In the genomic region with DNA sequence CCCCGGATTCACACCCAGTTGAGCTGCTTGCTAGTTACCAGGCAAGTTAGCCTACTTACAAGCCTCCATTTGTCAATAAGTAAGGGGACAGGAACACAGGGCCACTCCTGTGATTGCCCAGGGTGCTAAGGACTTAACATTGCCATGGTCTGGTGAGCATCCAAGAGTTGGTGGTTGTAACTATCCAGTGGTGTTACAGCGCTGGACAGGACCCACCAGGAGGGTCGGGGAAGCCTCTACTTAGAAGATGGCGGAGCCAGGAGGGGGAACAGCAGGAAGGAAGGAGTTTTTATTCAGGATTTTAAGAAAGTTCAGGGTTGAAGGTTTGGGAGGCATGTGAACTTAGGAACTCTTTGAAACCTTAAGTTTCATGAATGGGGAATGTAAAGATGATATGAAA, we compare ENCODE assay signal across 20 mouse cellular contexts. TPM values are rescaled to one million over a fixed set of nuclear protein-coding genes. Genes with fewer than 3 reads are reported as not detected.
DNase-seq lines count a peak whose midpoint lies in the region; ATAC-seq and TF ChIP-seq lines count a peak whose summit lies in the region.
"Had no signal": no experiment of that assay in that cellular context is flagged by ENCODE, and none has a peak within 500 bp of the region (broad histone marks: within the 10 kb centered on the region; RNA-seq: fewer than 3 reads in every experiment).

No protein-coding gene starts in this region.

- H3K4me2 ChIP-seq in intestine, embryonic 14.5 days (ENCODE audit: low read length): no peak overlapping the region
- no peak overlapping the region for H3K4me2 ChIP-seq in intestine, embryonic 16.5 days (ENCODE audit: low read depth, low read length)
- H3K4me2 ChIP-seq in midbrain, embryonic 12.5 days (replicated peaks): peak overlapping the region; percentile 37
- H3K4me2 ChIP-seq in midbrain, postnatal 0 days (ENCODE audit: low read depth, low read length, poor library complexity, severe bottlenecking): no peak overlapping the region
- H3K4me2 ChIP-seq in stomach, postnatal 0 days (replicated peaks; ENCODE audit: low read depth): no peak overlapping the region
- H3K4me2 ChIP-seq: heart, embryonic 15.5 days; liver, embryonic 12.5 days; neural tube, embryonic 13.5 days had no signal

- no peak for TF ChIP-seq EP300 in stomach, postnatal 0 days (optimal IDR thresholded peaks at IDR 0.05)

- ATAC-seq in intestine, embryonic 14.5 days (replicated peaks; ENCODE audit: low FRiP score, low TSS enrichment, low read depth): no peak
- ATAC-seq in intestine, embryonic 16.5 days: no peak
- no peak for ATAC-seq in midbrain, embryonic 12.5 days (ENCODE audit: low FRiP score, low read depth)
- ATAC-seq in midbrain, postnatal 0 days (ENCODE audit: low FRiP score): no peak
- 0 out of 2 replicates have a peak, but pooled peaks have one; percentile 30 for ATAC-seq in stomach, postnatal 0 days (ENCODE audit: low FRiP score, low TSS enrichment)
- ATAC-seq: forebrain, embryonic 14.5 days; liver, embryonic 12.5 days had no signal

- no peak overlapping the region for H3K9ac ChIP-seq in intestine, embryonic 14.5 days (ENCODE audit: low read length)
- H3K9ac ChIP-seq in intestine, embryonic 16.5 days (ENCODE audit: low read depth, low read length): no peak overlapping the region
- H3K9ac ChIP-seq in midbrain, embryonic 12.5 days (replicated peaks): no peak overlapping the region
- no peak overlapping the region for H3K9ac ChIP-seq in midbrain, postnatal 0 days (replicated peaks; ENCODE audit: low read length, poor library complexity, severe bottlenecking)
- no peak overlapping the region for H3K9ac ChIP-seq in stomach, postnatal 0 days (ENCODE audit: low read length)
- H3K9ac ChIP-seq: heart, embryonic 15.5 days; liver, embryonic 12.5 days; neural tube, embryonic 13.5 days had no signal

- DNase-seq in heart, adult 11 months: peak; percentile 29
- no peak for DNase-seq in heart, adult 8-10 months (ENCODE audit: low spot score)
- DNase-seq in intestine, embryonic 14.5 days (ENCODE audit: low spot score): peak; percentile 47
- no peak for DNase-seq in midbrain, postnatal 0 days (ENCODE audit: low spot score)
- DNase-seq in stomach, postnatal 0 days (ENCODE audit: low spot score): no peak
- DNase-seq: adrenal gland, postnatal 14 days; cerebellum, adult 2 months; cerebellum, postnatal 36 days; embryo, embryonic 11 days; kidney, adult 8-10 months; kidney, postnatal 14 days; lung, adult 2 months; lung, postnatal 14 days; thymus, postnatal 36 days had no signal

- H3K27me3 ChIP-seq in intestine, embryonic 14.5 days (replicated peaks; ENCODE audit: control insufficient read depth, insufficient read depth, low read length): no peaks in the 10 kb centered on the region
- H3K27me3 ChIP-seq in intestine, embryonic 16.5 days (replicated peaks; ENCODE audit: control insufficient read depth, insufficient read depth, low read length): no peaks in the 10 kb centered on the region
- H3K27me3 ChIP-seq in midbrain, embryonic 12.5 days: no peaks in the 10 kb centered on the region
- H3K27me3 ChIP-seq in midbrain, postnatal 0 days (ENCODE audit: insufficient read depth, low read length): no peaks in the 10 kb centered on the region
- H3K27me3 ChIP-seq in stomach, postnatal 0 days (ENCODE audit: control insufficient read depth, insufficient read depth, low read length): no peaks in the 10 kb centered on the region
- H3K27me3 ChIP-seq: heart, embryonic 15.5 days; liver, embryonic 12.5 days; neural tube, embryonic 13.5 days had no signal

- peaks cover 24% of the 10 kb centered on the region for H3K4me1 ChIP-seq in intestine, embryonic 14.5 days (replicated peaks; ENCODE audit: control insufficient read depth, insufficient read depth, low read length)
- H3K4me1 ChIP-seq in intestine, embryonic 16.5 days (ENCODE audit: control insufficient read depth, insufficient read depth, low read length): peaks cover 18% of the 10 kb centered on the region
- H3K4me1 ChIP-seq in midbrain, embryonic 12.5 days: peaks cover 88% of the 10 kb centered on the region
- no peaks in the 10 kb centered on the region for H3K4me1 ChIP-seq in midbrain, postnatal 0 days (ENCODE audit: insufficient read depth, low read length)
- peaks cover 4% of the 10 kb centered on the region for H3K4me1 ChIP-seq in stomach, postnatal 0 days (replicated peaks; ENCODE audit: control insufficient read depth, insufficient read depth)

- peaks cover 18% of the 10 kb centered on the region for H3K36me3 ChIP-seq in intestine, embryonic 14.5 days (ENCODE audit: control insufficient read depth, insufficient read depth, low read length)
- H3K36me3 ChIP-seq in intestine, embryonic 16.5 days (ENCODE audit: control insufficient read depth, insufficient read depth, low read length): no peaks in the 10 kb centered on the region
- H3K36me3 ChIP-seq in midbrain, embryonic 12.5 days: peaks cover 4% of the 10 kb centered on the region; the same call in 1 of the 2 replicates
- H3K36me3 ChIP-seq in midbrain, postnatal 0 days (ENCODE audit: insufficient read depth, low read length): no peaks in the 10 kb centered on the region
- no peaks in the 10 kb centered on the region for H3K36me3 ChIP-seq in stomach, postnatal 0 days (ENCODE audit: control insufficient read depth, insufficient read depth, low read length)
- H3K36me3 ChIP-seq: heart, embryonic 15.5 days; liver, embryonic 12.5 days; neural tube, embryonic 13.5 days had no signal

- no peaks in the 10 kb centered on the region for H3K9me3 ChIP-seq in intestine, embryonic 14.5 days (ENCODE audit: control insufficient read depth, low read length)
- H3K9me3 ChIP-seq in intestine, embryonic 16.5 days (ENCODE audit: control insufficient read depth, low read length): no peaks in the 10 kb centered on the region
- H3K9me3 ChIP-seq in midbrain, embryonic 12.5 days: no peaks in the 10 kb centered on the region
- H3K9me3 ChIP-seq in midbrain, postnatal 0 days (ENCODE audit: low read length): no peaks in the 10 kb centered on the region
- H3K9me3 ChIP-seq in stomach, postnatal 0 days (ENCODE audit: control insufficient read depth, low read length): no peaks in the 10 kb centered on the region
- H3K9me3 ChIP-seq: heart, embryonic 15.5 days; liver, embryonic 12.5 days; neural tube, embryonic 13.5 days had no signal

- no peak for TF ChIP-seq CTCF in midbrain, postnatal 0 days (IDR thresholded peaks at IDR 0.05)
- TF ChIP-seq CTCF in stomach, postnatal 0 days (IDR thresholded peaks at IDR 0.05; ENCODE audit: low read depth): no peak

- 78% methylated on average over 4 of the region's 4 CpGs for WGBS in intestine, embryonic 14.5 days
- 87% methylated on average over 4 of the region's 4 CpGs for WGBS in intestine, embryonic 16.5 days
- WGBS in midbrain, embryonic 12.5 days: 76% methylated on average over 4 of the region's 4 CpGs
- WGBS in midbrain, postnatal 0 days: 76% methylated on average over 4 of the region's 4 CpGs
- whole genome bisulfite sequencing in stomach, postnatal 0 days: 82% methylated on average over 4 of the region's 4 CpGs

- H3K4me3 ChIP-seq in intestine, embryonic 14.5 days (ENCODE audit: low read depth, low read length): no peak overlapping the region
- H3K4me3 ChIP-seq in intestine, embryonic 16.5 days (ENCODE audit: low read length): no peak overlapping the region
- no peak overlapping the region for H3K4me3 ChIP-seq in midbrain, embryonic 12.5 days
- H3K4me3 ChIP-seq in midbrain, postnatal 0 days (ENCODE audit: low read depth, low read length): no peak overlapping the region
- H3K4me3 ChIP-seq in stomach, postnatal 0 days (ENCODE audit: low read depth, low read length): no peak overlapping the region
- H3K4me3 ChIP-seq: heart, embryonic 15.5 days; liver, embryonic 12.5 days; neural tube, embryonic 13.5 days had no signal

- no peak overlapping the region for H3K27ac ChIP-seq in intestine, embryonic 14.5 days (ENCODE audit: low read depth)
- H3K27ac ChIP-seq in intestine, embryonic 16.5 days (ENCODE audit: low read length): no peak overlapping the region
- peak overlapping the region; percentile 90 for H3K27ac ChIP-seq in midbrain, embryonic 12.5 days (replicated peaks)
- no peak overlapping the region for H3K27ac ChIP-seq in midbrain, postnatal 0 days (ENCODE audit: low read depth, low read length)
- H3K27ac ChIP-seq in stomach, postnatal 0 days (replicated peaks): no peak overlapping the region
- H3K27ac ChIP-seq: liver, embryonic 12.5 days; neural tube, embryonic 13.5 days had no signal

RNA-seq across cellular contexts. Expression of a gene that starts 53.3 kb away (rescaled TPM):
- total RNA-seq in heart, adult 8-10 months (2022): 1 to 10 TPM; 4.1 to 9.4 (median 6.5) TPM
- 266 and 288 TPM in 2 replicates for polyA plus RNA-seq in intestine, embryonic 14.5 days (2014; fragmentation: Nextera tagmentation; extraction: Ambion mirVana)
- 113 and 119 TPM in 2 replicates for polyA plus RNA-seq in intestine, embryonic 16.5 days (2015; fragmentation: Nextera tagmentation; extraction: Ambion mirVana)
- 77.2 and 98.5 TPM in 2 replicates for polyA plus RNA-seq in midbrain, embryonic 12.5 days (2016; fragmentation: Nextera tagmentation; extraction: Ambion mirVana)
- total RNA-seq in midbrain, postnatal 0 days (2014; rRNA removed): 39.0 and 122 TPM in 2 replicates
- polyA plus RNA-seq in midbrain, postnatal 0 days (2015; fragmentation: Nextera tagmentation; extraction: Ambion mirVana): 16.1 and 20.1 TPM in 2 replicates
- polyA plus RNA-seq in stomach, postnatal 0 days (2015; fragmentation: Nextera tagmentation; extraction: Ambion mirVana): 81.0 and 99.4 TPM in 2 replicates

Comparison
In these comparisons a context has a peak if more than half of its experiments do, and no peak if none do; other contexts are left out.
1. DNase-seq: peak in heart, adult 11 months (single experiment) and intestine, embryonic 14.5 days (single experiment); none in heart, adult 8-10 months (single experiment), midbrain, postnatal 0 days (single experiment) and stomach, postnatal 0 days (single experiment).